Mouse (Mus musculus) layer of hippocampus, adult 11-12 months (tissue): ENCODE results near the gene Fam53b.

ENCODE experiments used
- DNase-seq: peaks from one replicate; pipeline ENCODE4 v3.0.0; 2022; ENCODE audit warnings: low spot score

Fam53b gene

DNA sequence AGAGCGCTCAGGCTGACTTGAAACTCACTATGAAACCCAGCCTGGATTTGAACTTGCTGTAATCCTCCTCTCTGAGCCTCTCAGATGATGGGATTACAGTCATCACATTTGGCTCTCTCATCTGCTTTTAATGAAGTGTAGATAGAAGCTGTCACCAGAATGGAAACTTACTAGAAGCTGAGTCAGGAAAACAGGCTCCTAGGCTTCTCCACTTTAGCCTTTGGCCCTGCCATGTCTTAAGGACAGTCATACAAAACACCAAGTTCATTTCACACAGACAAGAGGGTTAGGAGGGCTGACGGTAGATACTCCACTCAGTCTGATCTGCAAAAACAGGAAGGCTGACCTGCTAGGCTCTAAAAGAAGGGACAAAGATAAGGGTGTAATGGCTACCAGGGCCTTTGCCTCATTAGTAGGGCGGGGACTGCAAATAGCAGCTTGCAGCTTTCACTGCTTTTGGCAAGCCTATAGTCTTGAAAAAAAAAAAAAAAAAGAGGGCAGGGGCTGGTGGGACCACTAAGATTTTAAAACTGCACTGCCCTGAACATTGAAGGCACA is 48.0 kb downstream of the Fam53b start:
- DNase-seq = no peak

DNA sequence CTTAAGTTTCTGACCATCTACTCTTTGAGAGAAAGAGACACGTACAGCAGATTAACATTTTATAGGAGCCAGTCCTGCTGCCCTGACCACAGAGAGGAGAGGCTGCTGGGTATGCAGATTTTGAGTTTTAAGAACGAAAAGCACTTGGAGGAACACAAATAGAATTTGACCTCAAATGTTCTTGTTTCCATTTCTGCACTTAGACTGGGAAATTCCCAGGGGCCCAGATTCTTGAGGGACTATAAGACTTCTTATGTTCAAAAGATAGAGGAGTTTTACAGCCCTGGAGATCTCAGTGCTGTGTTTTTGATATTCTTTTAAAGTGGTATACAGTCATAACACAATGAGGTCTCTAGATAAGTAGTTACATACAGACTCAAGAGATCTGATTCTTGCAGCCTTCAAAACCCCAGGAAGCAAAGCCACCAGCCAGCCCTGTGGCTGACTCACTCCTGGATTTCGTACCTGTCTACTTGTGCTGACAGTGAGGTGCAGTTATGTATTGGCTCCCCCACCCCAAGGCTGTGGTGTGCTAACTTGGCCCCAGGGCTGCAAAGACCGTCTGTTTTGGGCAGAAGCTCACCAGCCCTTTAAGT is 48.7 kb downstream of the Fam53b start:
- no peak for DNase-seq

DNA sequence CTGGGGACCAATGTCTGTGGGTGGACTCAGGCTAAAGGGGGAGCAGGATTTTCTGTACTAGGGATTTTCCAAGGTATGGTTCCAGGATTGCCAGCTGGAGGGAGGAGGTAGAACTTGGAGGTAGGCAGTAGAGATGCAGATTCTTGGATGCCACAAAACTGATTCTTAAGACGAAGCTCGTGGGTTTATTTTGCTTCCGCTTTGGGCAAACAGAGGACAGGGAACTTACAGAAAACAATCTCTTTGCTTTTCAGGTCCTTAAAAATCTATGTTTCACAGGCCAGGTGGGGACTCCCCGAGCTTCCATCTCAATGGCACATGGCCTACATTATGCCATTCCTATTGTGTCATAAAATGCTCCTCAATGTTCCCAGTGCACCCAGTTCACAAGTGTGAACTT is 49.4 kb downstream of the Fam53b start:
- DNase-seq = no peak

DNA sequence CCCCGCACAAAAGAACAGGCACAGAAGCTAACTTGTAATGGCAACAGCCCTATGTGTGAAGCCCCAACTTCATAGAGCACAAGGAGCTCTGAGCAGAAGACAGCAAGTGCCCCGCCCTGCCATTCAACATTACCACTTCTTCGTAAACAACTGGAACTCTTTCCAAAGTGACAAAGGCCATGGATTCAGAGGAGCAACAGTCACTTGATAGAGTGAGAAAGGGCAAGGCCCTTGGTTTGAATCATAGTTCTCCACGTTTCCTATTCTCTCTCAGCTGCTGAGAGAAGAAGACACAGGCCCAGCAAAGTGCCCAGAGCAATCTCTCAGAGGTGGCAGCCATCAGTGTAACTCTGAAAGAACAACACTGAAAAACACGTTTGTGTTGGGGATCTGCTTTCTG is 49.8 kb downstream of the Fam53b start:
- no peak for DNase-seq

DNA sequence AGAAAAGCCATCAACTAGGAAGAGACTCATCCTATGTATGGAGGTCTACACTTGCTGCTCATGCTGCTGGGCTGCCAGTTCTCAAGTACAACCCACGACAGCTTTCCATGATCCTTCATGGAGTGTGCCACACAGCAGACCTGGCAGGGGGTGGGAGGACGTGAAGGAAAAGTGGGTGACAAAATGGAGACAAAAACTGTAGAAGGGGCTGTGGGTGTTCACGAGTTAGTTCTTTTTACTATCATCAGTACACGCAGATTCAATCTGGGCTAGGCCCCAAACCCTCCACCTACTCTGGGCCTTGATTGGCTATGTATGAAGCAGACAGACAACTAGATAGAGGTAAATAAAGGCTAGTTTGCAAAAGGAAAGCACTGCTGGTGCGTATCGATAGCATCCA is 50.3 kb downstream of the Fam53b start:
- peak; percentile 39 for DNase-seq

DNA sequence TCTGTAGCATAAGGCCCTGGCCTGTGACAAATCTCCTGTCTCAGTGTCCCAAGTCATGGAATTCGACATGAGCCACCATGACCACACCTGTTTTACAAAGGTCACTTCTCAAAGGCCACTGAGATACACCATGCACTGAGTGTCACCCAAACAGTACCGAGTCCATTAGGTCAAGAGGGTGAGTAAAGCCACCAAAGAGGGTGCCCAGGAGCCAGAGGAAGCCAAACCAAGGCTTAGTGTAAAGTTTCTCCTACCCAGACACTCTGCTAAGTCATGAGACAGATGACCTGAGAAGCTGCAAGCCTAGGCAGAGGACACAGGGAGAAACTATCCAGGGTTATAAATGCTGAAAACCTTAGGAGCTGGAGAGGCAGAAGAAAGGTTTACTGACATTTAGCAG is 52.3 kb downstream of the Fam53b start:
- no peak for DNase-seq

DNA sequence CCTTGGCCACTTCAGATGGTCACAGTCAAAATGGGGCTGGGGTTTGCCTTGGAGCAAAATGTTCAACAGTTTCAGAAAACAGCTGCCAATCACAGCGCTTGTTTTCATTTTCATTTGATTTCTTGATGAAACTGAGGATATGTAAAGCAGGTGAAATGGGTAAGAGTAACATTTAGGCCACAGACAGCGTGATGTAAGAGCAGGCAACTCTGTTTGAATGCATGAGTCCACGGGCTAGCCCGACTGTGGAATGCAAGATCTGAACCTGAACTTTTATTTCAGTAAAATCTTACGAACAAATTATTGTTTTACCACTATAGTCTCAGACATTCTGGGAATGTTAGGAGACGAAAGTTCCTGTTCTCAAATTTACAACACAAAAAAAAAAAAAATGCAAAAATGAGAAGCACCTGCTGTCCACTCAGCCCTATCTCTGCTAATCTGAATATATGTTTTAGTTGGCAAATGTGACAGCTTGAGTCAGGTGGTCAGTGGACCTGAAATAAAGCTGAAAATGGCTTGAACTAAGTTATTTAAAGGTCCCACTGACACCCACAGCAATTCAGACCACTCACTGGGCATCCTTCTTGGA is 53.0 kb downstream of the Fam53b start:
- no peak for DNase-seq

DNA sequence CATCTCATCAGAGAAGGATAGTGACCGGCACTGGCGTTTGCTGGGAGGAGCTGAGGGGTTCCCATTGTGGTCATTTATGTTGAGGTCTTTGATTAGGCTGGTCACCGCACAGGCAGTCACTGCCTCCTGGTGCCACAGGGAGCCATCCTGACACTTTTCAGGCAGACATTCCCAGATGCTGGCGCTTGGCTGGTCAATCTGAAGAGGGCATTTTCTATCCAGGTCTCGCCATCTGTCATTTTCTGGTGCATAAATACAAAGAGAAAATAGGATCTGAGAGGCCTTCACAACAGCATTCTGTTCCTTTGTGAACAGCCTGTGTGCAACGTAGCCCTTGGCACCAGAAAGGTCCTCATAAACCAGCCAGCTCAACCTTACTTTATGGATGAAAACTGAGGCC is 53.8 kb downstream of the Fam53b start:
- DNase-seq = no peak

DNA sequence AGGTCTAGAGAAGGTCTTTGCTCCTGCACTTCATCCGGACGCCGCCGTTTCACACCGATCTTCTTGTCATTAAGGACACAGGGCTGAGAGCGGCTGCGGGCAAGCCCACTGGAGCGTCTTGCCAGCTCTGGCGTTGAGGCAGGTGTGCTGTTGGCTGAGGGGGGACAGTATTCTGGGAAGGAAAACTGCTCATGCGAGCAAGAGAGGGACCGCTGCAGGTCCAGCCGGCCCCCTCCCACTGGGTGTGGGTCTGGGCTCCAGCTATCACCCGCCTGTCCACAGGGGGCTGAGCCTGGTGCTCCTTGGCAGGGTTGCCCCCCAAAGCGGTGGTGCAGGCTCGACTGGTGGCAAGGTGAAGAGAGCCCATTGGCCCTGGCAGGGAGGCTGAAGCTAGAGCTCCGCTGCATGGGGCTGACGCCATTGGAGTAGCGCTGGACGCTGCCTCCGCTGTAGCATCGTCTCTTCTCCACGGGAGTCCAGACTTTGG is 54.2 kb downstream of the Fam53b start:
- DNase-seq = no peak

DNA sequence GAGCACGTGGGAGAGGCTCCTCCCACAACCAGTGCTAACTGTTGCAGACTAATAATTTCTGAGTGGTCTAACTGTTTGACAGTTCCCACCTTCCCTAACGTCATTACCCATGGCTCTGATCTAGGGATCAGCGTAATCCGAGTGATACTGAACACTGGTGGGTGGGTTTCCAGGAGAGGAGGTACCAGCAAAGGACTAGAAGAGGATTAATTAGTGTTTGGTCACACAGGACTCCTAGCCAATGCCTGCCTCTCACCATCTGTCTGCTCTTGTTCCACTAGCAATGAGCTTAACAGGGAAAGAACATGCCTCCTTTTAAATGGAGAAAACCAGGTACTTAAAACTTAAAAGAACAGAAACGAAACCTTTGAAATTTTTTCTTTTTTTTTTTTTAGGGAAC is 54.8 kb downstream of the Fam53b start:
- no peak for DNase-seq

DNA sequence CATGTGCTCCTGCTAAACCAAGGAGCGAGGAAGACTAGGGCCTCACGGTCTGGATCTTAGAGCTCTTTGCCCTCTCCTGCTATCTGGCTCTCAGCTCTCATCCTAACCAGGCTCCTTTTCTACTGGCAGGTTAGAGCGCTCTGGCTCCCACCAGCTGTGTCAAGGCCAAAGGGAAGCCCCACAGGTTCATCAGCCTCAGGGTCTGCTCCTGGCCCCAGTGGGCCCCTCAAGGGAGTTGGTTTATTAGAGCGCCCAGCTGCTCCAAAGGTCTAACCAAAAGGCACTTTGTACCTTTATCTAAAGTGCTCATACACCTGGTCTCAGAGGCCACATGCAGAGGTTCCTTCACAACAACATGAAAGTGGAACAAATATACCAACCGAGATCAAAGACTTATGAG is 57.4 kb downstream of the Fam53b start:
- DNase-seq = no peak

DNA sequence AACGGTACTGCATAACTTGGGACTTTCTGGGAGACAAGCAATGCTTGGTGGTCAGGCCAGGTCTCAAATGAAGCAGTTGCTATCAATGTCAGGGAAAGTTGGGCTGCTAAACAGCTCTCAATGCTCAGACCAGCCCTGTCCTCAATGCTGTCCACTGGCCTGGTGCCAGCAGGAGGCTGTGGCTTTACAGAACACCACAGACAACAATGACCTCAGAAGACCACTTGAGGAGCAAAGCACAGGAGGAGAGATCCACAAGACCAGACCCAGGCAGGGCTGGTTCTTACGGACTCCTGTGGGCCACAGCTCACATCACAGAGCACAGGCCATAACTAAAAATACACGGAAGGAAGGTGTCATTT is 59.3 kb downstream of the Fam53b start:
- no peak for DNase-seq

DNA sequence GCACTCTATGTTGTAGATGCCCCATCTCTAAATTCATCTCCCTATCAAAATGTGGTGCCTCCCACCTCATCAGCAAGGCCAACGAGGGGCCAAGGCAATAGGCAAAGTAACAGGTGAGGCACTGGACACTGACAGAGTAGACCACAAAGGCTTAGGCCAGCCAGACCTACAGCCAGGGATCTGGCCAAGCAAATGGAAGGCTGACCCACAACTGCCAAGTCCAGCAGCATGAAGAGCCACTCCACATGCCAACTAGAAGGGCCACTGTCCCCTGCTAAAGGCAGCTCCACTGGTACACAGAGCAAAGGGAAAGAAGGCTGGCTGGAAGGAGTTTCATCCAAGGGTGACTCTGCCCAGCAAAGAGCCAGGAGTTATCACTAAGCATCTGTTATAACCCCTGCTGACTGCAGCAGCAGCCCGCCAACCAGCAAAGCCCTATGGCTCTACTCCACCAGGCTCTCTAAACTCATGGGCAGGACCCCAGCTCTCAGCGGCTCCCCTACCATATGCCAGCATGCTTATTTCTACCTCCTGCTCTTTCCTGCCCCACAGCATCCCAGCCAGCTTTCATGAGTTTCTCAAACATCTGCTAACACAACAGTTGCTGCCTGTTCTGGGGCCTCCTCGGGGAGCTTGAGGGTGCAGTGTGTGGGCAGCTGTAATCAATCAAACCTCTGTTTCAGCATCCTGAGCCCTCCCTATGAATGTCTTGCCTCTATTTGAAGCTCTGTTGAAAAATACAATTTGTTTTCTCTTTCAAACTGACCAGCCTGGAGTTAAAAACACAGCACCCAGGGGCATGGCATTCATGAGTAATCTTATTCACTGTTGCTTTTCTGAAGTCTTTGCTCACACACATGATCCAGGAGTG is 59.9 kb downstream of the Fam53b start:
- no peak for DNase-seq

DNA sequence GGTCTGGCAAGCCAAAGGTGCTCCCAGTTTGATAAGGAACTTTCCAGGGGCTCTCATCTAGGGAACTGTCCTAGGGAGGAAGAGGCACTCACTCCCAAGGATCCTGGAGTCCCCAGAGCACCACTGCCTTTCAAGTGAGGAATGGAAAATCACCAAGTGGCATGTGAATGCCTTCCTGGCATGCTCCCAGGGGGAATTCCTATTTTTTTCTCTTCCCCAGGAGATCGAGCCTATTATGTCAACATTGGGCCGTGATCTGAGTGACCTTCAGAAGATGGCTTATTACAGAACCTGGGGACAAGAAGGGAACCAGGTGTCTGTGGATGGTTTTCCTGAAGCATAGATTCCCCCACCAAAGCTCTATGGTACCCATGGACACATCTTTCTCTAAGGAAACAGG is 62.0 kb downstream of the Fam53b start:
- no peak for DNase-seq

DNA sequence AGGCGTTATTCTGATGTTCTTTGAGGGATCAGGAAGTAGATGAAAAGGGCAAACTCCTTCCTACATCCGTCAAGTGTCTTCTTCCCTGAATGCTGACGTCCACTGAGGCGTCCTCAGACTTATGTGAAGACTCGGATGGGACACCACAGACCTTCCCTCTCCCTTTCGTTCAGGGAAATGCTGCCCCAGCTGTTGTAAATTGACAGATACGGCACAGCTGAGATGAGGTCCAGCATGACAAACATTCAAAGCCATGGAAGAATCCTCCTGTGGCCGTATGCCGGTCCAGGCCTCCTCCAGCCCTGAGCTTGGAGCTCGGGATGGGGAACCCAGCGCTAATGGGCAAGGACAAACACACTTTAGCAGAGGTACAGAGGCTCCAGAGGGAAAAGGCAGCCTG is 64.2 kb downstream of the Fam53b start:
- DNase-seq = no peak

DNA sequence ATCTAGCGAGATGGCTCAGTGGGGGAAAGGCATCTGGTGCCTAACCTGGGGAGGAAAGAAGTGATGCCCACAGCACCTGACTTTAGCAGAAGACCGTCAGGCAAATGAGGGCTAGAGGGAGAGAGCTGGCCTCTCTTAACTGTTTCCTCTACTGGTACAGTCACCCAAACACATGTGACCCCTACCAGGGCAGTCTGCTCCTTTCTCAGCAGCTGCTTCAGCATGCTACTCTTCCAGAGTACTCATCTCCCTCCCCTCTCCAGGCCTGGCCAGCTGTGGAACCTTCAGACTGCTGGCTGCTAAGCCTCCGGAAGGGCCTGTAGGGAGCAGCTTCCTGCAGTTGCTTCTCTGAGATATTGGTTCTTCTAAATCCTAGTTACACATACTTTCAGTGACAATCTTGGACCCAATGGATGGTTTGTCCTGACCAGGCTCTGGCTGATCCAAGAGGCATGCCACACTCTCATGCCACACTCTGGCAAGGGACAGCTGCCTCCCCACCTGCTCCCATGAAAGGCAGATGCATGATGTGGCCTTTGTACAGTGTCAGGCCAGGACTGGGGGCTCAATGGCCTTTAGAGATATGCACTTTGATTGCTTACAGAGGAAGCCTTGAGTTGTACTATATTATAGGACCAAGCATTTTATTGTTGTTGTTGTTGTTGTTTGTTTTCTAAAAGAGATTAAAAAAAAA is 65.5 kb downstream of the Fam53b start:
- DNase-seq = no peak

DNA sequence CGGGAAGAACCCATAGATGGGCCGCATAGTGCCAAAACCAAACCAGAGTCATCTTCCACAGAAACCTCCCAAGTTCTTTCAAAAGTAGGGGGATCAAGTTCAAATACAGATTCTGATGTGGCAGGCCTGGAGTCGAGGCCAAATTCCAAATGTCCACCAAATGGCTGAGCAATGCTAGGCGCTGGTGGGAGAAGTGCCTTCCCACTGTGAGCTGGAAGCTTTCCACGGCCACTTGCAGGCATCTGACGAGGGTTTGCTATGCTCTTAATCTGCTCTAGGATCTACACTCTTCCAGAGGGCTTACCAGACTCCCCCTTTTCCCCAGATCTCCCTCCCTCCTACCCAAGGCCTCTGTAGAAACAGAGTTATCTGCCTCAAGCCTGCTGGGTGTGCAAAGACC is 66.6 kb downstream of the Fam53b start:
- DNase-seq = no peak

DNA sequence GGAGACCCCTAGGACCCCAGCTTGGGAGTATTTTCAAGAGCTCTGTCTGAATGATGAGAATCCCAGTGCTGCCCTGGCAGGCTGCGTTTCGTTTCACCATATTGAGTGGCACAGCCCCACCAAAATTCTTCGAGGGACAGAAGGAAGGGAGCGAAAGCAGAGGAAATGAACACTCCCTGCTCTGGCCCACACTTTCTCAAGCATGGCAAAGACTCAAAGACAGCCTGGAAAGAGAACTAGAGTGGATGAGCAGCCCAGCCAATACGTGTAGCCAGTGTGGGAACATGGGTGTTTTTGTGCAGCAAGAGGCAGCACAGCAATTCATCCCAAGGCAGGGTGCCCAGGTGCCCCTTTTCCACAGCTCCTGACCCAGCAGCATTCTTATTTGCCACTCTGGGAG is 70.8 kb downstream of the Fam53b start:
- DNase-seq = no peak

DNA sequence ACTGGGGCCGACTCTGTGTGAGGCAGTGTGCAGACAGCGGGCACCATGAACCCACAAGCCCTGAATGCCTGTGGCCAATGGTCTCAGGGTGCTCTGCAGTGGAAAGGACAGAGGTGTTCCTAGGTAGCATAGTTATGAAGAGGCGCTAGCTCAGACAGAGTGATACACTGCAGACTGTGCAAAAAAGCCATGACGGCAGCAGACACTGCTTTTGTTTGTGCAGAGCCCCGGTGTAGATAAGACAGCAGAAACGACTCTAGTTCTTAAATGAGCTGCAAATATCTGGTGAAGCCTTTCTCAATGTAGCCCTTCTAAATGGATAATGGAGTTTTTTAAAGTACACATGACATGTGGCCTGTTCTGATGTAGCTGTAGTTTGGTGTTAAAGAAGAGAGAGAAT is 73.9 kb downstream of the Fam53b start:
- DNase-seq = no peak

DNA sequence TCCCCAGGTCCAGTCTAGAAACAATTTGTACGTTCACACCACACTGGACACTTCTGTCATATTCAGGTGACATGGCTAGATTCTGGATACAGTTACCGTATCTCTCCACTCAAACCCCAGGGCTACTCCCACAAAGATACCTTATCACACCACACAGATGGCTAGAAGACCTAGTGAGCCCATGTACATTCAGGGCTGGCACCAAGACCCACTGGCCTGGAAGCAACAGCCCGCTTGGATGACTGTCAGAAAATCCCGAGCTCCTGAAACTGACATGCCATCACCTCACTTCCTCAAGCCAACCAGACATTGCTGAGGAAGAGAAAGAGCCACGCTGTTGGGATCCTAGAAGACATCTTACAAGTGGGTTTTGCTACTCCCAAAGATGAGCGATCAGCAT is 74.8 kb downstream of the Fam53b start:
- no peak for DNase-seq

DNA sequence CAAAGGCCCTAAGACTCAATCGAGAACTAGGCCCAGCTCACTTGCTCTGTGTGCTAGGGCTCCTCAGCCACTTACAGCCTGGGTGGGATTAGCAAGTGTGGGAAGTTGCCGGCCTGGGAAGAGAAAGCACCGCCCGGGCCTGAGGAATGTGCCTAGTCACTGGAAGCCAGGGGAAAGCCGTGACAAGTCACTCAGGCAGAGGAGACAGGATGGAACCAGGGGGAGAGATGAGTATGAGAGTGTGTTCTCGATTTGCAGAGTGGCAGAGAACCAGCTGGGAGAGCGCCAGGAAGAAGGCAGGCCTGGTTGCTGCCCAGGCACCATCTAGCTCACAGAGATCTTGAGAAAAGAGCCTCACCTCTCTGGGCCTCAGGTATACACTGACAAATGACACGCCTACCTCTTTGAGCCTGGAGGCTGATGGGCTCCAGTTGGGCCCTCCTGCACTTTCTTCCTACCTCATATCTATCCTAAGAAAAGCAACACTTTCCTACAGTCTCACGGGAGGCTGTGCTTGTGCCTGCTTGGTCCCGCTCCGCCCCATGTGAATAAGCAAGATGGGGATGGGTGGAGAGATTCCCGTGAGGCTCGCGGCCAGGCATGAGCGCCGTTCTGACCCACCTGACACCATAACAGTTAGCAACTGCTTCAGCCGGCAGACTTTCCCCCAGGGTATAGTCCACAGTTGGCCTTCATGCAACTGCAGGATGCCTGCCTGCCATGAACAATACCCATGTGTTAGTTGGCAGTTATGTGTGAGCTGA is 77.4 kb downstream of the Fam53b start:
- DNase-seq = no peak

DNA sequence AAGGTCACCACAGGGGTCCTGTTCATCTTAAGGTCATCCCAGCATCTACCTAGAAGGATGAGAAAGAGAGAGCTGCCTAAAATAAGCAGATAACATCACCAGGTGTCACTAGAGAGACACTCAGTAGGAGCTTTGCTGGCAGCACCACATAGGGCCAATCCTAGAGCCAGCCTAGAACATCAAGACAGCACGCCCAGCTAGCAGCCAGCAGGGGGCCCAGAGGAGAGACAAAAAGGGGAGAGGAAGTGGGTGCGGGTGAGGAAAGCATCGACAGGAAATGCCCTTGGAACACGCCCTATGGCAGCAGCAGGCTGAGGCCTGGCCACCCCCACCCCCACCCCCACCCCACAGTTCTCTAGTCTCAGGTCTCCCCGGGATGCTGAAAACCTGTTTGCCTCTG is 78.5 kb downstream of the Fam53b start:
- no peak for DNase-seq
